Mouse (Mus musculus): ENCODE measurements at regions not wholly inside any gene's neighbourhood (a gene's known extent, or its start where the extent isn't known, plus 50 kb on each side); places are given as distances from the start of the nearest gene placed in this dataset.

DNA sequence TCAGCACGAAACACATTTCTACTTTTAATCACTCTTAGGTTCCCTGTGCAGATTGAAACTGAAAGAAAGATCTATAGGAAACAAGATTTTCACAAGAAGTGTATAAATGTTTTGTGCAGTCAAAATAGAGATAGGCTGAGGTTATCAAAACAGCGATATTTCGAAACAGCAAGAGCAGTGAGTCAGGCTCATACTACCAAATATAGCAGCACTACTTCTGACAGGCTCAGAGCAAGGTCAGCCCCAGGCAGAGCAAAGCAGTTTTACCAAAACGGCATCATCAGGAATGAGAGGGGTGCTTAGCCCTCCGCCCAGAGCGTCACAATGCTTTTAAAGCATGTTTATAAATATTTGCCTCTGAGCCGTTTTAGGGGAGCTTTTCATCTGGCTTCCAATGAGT, 133.4 kb upstream of the Gls start:
- 84% methylated on average over 7 of the region's 7 CpGs for WGBS
- no peak overlapping the region for H3K4me2 ChIP-seq (ENCODE audit: low read depth, low read length)
- no peak overlapping the region for H3K4me3 ChIP-seq (ENCODE audit: low read depth, low read length)
- no peaks in the 10 kb centered on the region for H3K9me3 ChIP-seq (replicated peaks; ENCODE audit: control insufficient read depth, low read length)
- H3K27me3 ChIP-seq (ENCODE audit: control insufficient read depth, insufficient read depth, low read length), result no peaks in the 10 kb centered on the region
- DNase-seq (ENCODE audit: low spot score) (no peak), ATAC-seq (replicated peaks; ENCODE audit: insufficient number of reproducible peaks, low FRiP score, low TSS enrichment, low read depth) (no peak)
- no peaks in the 10 kb centered on the region for H3K4me1 ChIP-seq (ENCODE audit: control insufficient read depth, insufficient read depth, low read length)
- H3K36me3 ChIP-seq (replicated peaks; ENCODE audit: control insufficient read depth, insufficient read depth, low read depth, low read length), result no peaks in the 10 kb centered on the region
- no peak overlapping the region for H3K9ac ChIP-seq (replicated peaks; ENCODE audit: low read length)
- no peak overlapping the region for H3K27ac ChIP-seq (replicated peaks; ENCODE audit: low read depth, low read length)

DNA sequence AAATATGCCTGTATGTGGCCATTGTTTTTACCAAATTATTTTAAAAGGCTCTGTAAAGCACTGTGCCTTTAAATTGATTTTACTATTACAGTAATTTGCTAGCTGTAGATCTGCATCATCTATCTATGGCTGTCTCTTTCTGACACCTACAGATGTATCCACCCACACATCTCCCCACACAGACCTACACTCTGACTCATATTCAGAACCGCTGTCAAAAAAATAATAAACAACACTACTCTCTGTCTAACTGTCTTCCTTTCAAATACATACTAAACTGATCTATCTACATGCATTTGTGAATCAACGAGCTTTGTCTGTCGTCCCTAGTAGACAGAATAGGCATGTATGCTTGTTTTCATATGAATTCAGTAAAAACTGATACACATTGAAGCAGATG, 130.6 kb upstream of the Gls start:
- Histone ChIP-seq H3K9ac (replicated peaks; ENCODE audit: low read length) (no peak overlapping the region), H3K27ac (replicated peaks; ENCODE audit: low read depth, low read length) (no peak overlapping the region), H3K36me3 (replicated peaks; ENCODE audit: control insufficient read depth, insufficient read depth, low read depth, low read length) (no peaks in the 10 kb centered on the region), H3K4me1 (ENCODE audit: control insufficient read depth, insufficient read depth, low read length) (no peaks in the 10 kb centered on the region), H3K4me2 (ENCODE audit: low read depth, low read length) (no peak overlapping the region), H3K9me3 (replicated peaks; ENCODE audit: control insufficient read depth, low read length) (no peaks in the 10 kb centered on the region), H3K4me3 (ENCODE audit: low read depth, low read length) (no peak overlapping the region), H3K27me3 (ENCODE audit: control insufficient read depth, insufficient read depth, low read length) (no peaks in the 10 kb centered on the region)
- WGBS, result 87% methylated on average over 3 of the region's 3 CpGs
- DNase-seq (ENCODE audit: low spot score) (no peak), ATAC-seq (replicated peaks; ENCODE audit: insufficient number of reproducible peaks, low FRiP score, low TSS enrichment, low read depth) (no peak)

DNA sequence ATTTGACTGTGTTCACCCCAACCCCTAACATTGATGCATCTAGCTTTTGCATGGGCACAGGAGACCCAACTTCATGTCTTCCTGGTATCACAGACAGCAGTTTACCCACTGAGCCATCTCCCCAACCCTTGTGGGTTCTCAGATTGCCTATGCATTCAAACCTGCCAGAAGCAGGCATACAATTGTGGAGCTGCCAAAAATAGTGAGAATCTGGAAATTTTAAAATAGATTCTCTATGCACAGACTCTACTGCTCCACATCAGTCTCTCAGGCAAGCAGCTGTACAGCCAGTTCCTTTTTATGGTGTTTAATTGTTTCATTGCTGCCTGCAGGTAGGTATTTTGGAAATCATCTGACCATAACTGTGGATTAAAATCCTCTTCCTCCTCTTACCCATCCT, 129.9 kb upstream of the Gls start:
- DNase-seq (ENCODE audit: low spot score) (no peak), ATAC-seq (replicated peaks; ENCODE audit: insufficient number of reproducible peaks, low FRiP score, low TSS enrichment, low read depth) (no peak)
- H3K36me3 ChIP-seq (replicated peaks; ENCODE audit: control insufficient read depth, insufficient read depth, low read depth, low read length), result no peaks in the 10 kb centered on the region
- no peak overlapping the region for H3K9ac ChIP-seq (replicated peaks; ENCODE audit: low read length)
- no peaks in the 10 kb centered on the region for H3K9me3 ChIP-seq (replicated peaks; ENCODE audit: control insufficient read depth, low read length)
- no peak overlapping the region for H3K4me3 ChIP-seq (ENCODE audit: low read depth, low read length)
- no peaks in the 10 kb centered on the region for H3K4me1 ChIP-seq (ENCODE audit: control insufficient read depth, insufficient read depth, low read length)
- no peak overlapping the region for H3K27ac ChIP-seq (replicated peaks; ENCODE audit: low read depth, low read length)
- no peak overlapping the region for H3K4me2 ChIP-seq (ENCODE audit: low read depth, low read length)
- no peaks in the 10 kb centered on the region for H3K27me3 ChIP-seq (ENCODE audit: control insufficient read depth, insufficient read depth, low read length)

DNA sequence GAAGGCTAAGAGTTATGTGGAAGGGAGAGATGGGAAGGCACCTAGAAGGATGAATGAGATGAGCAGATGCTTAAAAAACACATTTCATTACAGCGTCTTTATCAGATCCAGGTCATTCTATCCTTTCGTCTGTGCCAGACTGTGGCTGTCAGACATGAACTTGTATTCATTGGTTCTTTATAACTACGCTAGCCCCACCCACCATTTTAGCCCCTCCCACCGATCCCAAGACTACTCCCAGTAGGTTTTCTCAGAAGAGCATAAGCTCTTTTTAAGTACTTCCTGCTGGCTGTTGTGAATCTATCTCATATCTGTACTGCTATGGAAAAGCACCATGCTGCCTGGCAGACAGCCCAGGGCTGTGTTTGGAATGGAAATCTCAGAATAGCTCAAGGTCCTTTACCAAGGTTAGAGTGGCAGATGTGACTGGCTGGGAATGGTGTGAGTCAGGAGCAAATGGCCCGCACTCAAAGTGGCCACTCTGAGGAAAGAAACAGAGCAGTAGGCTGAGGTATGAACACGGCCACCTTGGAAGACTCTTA, 121.1 kb upstream of the Gls start:
- Histone ChIP-seq H3K36me3 (replicated peaks; ENCODE audit: control insufficient read depth, insufficient read depth, low read depth, low read length) (no peaks in the 10 kb centered on the region), H3K4me3 (ENCODE audit: low read depth, low read length) (no peak overlapping the region), H3K4me2 (ENCODE audit: low read depth, low read length) (no peak overlapping the region), H3K27ac (replicated peaks; ENCODE audit: low read depth, low read length) (no peak overlapping the region), H3K4me1 (ENCODE audit: control insufficient read depth, insufficient read depth, low read length) (no peaks in the 10 kb centered on the region), H3K27me3 (ENCODE audit: control insufficient read depth, insufficient read depth, low read length) (no peaks in the 10 kb centered on the region), H3K9me3 (replicated peaks; ENCODE audit: control insufficient read depth, low read length) (no peaks in the 10 kb centered on the region), H3K9ac (replicated peaks; ENCODE audit: low read length) (no peak overlapping the region)
- ATAC-seq (replicated peaks; ENCODE audit: insufficient number of reproducible peaks, low FRiP score, low TSS enrichment, low read depth) (no peak), DNase-seq (ENCODE audit: low spot score) (no peak)
- 88% methylated on average over 6 of the region's 6 CpGs for WGBS

DNA sequence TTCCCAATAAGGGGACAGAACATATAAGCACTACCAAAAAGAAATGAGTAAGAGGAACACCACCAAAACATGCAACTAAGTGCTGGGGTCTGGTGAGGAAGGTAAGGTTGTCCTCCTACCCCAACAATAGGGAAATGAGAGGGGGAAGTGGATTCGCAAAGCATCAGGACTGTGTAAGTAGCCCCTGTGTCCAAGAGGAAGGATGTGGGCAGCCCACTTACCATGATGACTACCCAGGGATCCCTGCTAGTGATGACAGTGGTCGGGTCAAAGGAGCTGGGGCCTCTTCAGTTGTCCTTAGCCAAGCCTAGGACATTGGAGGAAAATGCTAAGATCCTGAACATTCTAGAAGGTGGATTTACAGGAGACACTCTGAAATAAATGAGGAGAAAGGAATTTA, 109.1 kb upstream of the Gls start:
- no peak for ATAC-seq (replicated peaks; ENCODE audit: insufficient number of reproducible peaks, low FRiP score, low TSS enrichment, low read depth)
- H3K4me1 ChIP-seq (ENCODE audit: control insufficient read depth, insufficient read depth, low read length), result no peaks in the 10 kb centered on the region
- no peak overlapping the region for H3K4me2 ChIP-seq (ENCODE audit: low read depth, low read length)
- 88% methylated on average over 2 of the region's 2 CpGs for WGBS
- no peaks in the 10 kb centered on the region for H3K9me3 ChIP-seq (replicated peaks; ENCODE audit: control insufficient read depth, low read length)
- no peak overlapping the region for H3K4me3 ChIP-seq (ENCODE audit: low read depth, low read length)
- H3K27me3 ChIP-seq (ENCODE audit: control insufficient read depth, insufficient read depth, low read length), result no peaks in the 10 kb centered on the region
- no peak overlapping the region for H3K27ac ChIP-seq (replicated peaks; ENCODE audit: low read depth, low read length)
- H3K36me3 ChIP-seq (replicated peaks; ENCODE audit: control insufficient read depth, insufficient read depth, low read depth, low read length), result no peaks in the 10 kb centered on the region
- DNase-seq (ENCODE audit: low spot score), result no peak
- no peak overlapping the region for H3K9ac ChIP-seq (replicated peaks; ENCODE audit: low read length)

DNA sequence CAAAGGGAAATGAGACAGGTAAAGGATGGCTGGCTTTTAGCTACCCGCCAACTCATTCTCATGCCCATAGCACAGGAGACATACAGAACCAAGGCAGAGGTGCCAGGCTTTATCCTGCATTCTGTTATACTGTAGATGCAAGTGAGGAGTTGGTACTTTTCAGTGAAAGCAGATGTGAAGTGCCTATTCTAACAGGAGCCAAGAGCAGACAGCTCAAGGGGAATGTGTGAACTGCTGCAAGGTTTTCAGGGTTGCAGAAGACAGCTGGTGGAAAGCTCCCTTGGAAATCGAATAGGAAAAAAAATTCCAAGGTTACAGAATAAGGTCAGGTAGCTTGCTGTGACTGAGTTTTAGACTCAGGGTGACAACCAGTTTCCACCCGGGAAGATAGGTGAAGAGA, 105.7 kb upstream of the Gls start:
- H3K27ac ChIP-seq (replicated peaks; ENCODE audit: low read depth, low read length), result no peak overlapping the region
- no peak overlapping the region for H3K4me3 ChIP-seq (ENCODE audit: low read depth, low read length)
- DNase-seq (ENCODE audit: low spot score) (no peak), ATAC-seq (replicated peaks; ENCODE audit: insufficient number of reproducible peaks, low FRiP score, low TSS enrichment, low read depth) (no peak)
- 86% methylated on average over 3 of the region's 3 CpGs for WGBS
- H3K9ac ChIP-seq (replicated peaks; ENCODE audit: low read length), result no peak overlapping the region
- no peaks in the 10 kb centered on the region for H3K4me1 ChIP-seq (ENCODE audit: control insufficient read depth, insufficient read depth, low read length)
- no peaks in the 10 kb centered on the region for H3K36me3 ChIP-seq (replicated peaks; ENCODE audit: control insufficient read depth, insufficient read depth, low read depth, low read length)
- no peak overlapping the region for H3K4me2 ChIP-seq (ENCODE audit: low read depth, low read length)
- H3K27me3 ChIP-seq (ENCODE audit: control insufficient read depth, insufficient read depth, low read length), result no peaks in the 10 kb centered on the region
- no peaks in the 10 kb centered on the region for H3K9me3 ChIP-seq (replicated peaks; ENCODE audit: control insufficient read depth, low read length)

DNA sequence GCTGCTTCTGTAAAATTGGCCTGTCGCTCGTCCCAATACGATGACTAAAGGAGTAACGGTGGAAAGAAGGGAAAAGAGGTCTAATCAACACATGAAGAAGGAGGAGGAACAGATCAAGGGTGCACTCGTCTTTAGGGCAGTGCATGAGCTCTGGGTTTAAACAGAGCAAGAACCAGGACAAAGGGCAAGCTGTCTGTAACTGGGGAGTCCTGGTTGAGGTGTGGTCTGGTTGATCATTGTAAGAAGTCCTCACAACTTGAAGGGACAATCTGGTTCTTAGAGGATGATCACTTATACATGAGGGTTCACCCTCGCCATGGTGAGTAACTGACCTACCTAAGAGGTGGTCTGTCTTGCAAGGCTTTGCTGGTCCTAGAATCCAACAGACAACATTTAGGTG, 105.2 kb upstream of the Gls start:
- DNase-seq (ENCODE audit: low spot score), result no peak
- H3K4me3 ChIP-seq (ENCODE audit: low read depth, low read length), result no peak overlapping the region

DNA sequence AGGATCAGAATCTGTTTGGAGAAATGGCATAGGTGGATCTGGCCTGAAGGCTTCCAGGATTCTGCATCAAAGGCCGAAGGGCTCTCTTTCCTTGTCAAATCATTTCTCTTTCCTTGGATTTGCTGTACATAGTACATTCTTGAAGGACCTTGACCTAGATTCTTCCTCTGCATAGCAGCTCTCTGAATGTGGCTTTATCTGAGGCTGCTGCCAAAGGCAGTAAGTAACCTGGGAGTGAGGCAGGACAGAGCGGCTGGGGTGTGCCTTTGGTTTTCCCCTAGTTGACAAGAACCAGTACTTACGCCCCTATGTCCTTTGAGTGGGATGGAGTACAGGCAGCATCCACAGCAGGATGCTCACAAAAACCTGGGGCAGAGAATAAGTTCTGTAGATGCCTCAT, 103.7 kb upstream of the Gls start:
- DNase-seq (ENCODE audit: low spot score), result no peak

More for the DNA sequence above, 105.2 kb upstream of the Gls start:
- 80% methylated on average over 6 of the region's 6 CpGs for WGBS
- no peaks in the 10 kb centered on the region for H3K9me3 ChIP-seq (replicated peaks; ENCODE audit: control insufficient read depth, low read length)
- H3K9ac ChIP-seq (replicated peaks; ENCODE audit: low read length), result no peak overlapping the region
- H3K27me3 ChIP-seq (ENCODE audit: control insufficient read depth, insufficient read depth, low read length), result no peaks in the 10 kb centered on the region
- no peak overlapping the region for H3K27ac ChIP-seq (replicated peaks; ENCODE audit: low read depth, low read length)
- ATAC-seq (replicated peaks; ENCODE audit: insufficient number of reproducible peaks, low FRiP score, low TSS enrichment, low read depth), result no peak
- H3K4me1 ChIP-seq (ENCODE audit: control insufficient read depth, insufficient read depth, low read length), result no peaks in the 10 kb centered on the region
- no peaks in the 10 kb centered on the region for H3K36me3 ChIP-seq (replicated peaks; ENCODE audit: control insufficient read depth, insufficient read depth, low read depth, low read length)
- H3K4me2 ChIP-seq (ENCODE audit: low read depth, low read length), result no peak overlapping the region

More for the DNA sequence above, 103.7 kb upstream of the Gls start:
- Histone ChIP-seq H3K9me3 (replicated peaks; ENCODE audit: control insufficient read depth, low read length) (no peaks in the 10 kb centered on the region), H3K9ac (replicated peaks; ENCODE audit: low read length) (no peak overlapping the region), H3K4me2 (ENCODE audit: low read depth, low read length) (no peak overlapping the region), H3K36me3 (replicated peaks; ENCODE audit: control insufficient read depth, insufficient read depth, low read depth, low read length) (no peaks in the 10 kb centered on the region), H3K27ac (replicated peaks; ENCODE audit: low read depth, low read length) (no peak overlapping the region), H3K4me1 (ENCODE audit: control insufficient read depth, insufficient read depth, low read length) (no peaks in the 10 kb centered on the region), H3K4me3 (ENCODE audit: low read depth, low read length) (no peak overlapping the region), H3K27me3 (ENCODE audit: control insufficient read depth, insufficient read depth, low read length) (no peaks in the 10 kb centered on the region)
- WGBS, result 92% methylated on average over 3 of the region's 3 CpGs
- no peak for ATAC-seq (replicated peaks; ENCODE audit: insufficient number of reproducible peaks, low FRiP score, low TSS enrichment, low read depth)
